In the genomic region with DNA sequence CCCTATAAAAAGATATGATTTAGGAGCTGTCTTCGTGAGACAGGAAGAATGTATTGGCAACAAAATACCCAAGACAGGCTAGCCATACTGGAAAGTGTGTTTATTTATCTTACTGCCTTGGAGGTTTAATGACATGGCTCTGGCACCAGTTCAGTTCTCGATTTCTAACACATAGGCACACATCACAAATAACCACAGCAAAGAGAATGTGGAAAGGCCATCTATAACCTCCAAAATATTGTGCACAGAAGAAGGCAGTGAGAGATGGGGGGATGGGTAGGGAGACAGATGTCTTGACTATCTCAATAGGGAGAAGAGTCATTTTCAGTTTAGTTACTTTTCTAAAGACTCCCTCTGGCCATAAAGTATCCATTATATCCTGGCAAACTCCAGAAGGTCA, we compare ENCODE assay signal across 29 mouse cellular contexts.
"Had no signal": no experiment of that assay in that cellular context is flagged by ENCODE, and none has a peak within 500 bp of the region (broad histone marks: within the 10 kb centered on the region; RNA-seq: fewer than 3 reads in every experiment).

No protein-coding gene starts in this region.

- H3K27ac ChIP-seq: left cerebral cortex, adult 2 months; limb, embryonic 10.5 days; limb, embryonic 12.5 days; limb, embryonic 13.5 days; limb, embryonic 15.5 days; liver, embryonic 12.5 days; liver, embryonic 13.5 days; liver, embryonic 14.5 days; liver, embryonic 15.5 days; macrophage; midbrain, embryonic 10.5 days; midbrain, embryonic 12.5 days; midbrain, embryonic 13.5 days; midbrain, embryonic 15.5 days; neural tube, embryonic 12.5 days had no signal

- H3K4me1 ChIP-seq: limb, embryonic 10.5 days; limb, embryonic 12.5 days; limb, embryonic 13.5 days; limb, embryonic 15.5 days; liver, embryonic 12.5 days; liver, embryonic 13.5 days; liver, embryonic 15.5 days; megakaryocyte, embryonic 14.5 days; midbrain, embryonic 10.5 days; midbrain, embryonic 12.5 days; midbrain, embryonic 13.5 days; midbrain, embryonic 15.5 days; neural tube, embryonic 12.5 days had no signal

- H3K36me3 ChIP-seq: limb, embryonic 10.5 days; limb, embryonic 12.5 days; limb, embryonic 13.5 days; limb, embryonic 15.5 days; liver, embryonic 12.5 days; liver, embryonic 13.5 days; liver, embryonic 15.5 days; midbrain, embryonic 10.5 days; midbrain, embryonic 12.5 days; midbrain, embryonic 13.5 days; midbrain, embryonic 15.5 days; neural tube, embryonic 12.5 days had no signal

- H3K9me3 ChIP-seq: limb, embryonic 10.5 days; limb, embryonic 12.5 days; limb, embryonic 13.5 days; limb, embryonic 15.5 days; liver, embryonic 15.5 days; midbrain, embryonic 10.5 days; midbrain, embryonic 12.5 days; midbrain, embryonic 13.5 days; midbrain, embryonic 15.5 days; neural tube, embryonic 12.5 days had no signal

- H3K27me3 ChIP-seq: limb, embryonic 12.5 days; limb, embryonic 13.5 days; limb, embryonic 15.5 days; liver, embryonic 12.5 days; liver, embryonic 13.5 days; liver, embryonic 15.5 days; megakaryocyte, embryonic 14.5 days; midbrain, embryonic 12.5 days; midbrain, embryonic 13.5 days; midbrain, embryonic 15.5 days; neural tube, embryonic 12.5 days had no signal

- H3K4me3 ChIP-seq: left cerebral cortex, adult 2 months; limb, embryonic 10.5 days; limb, embryonic 12.5 days; limb, embryonic 13.5 days; limb, embryonic 15.5 days; liver, embryonic 12.5 days; liver, embryonic 13.5 days; liver, embryonic 15.5 days; megakaryocyte, embryonic 14.5 days; midbrain, embryonic 10.5 days; midbrain, embryonic 12.5 days; midbrain, embryonic 13.5 days; midbrain, embryonic 15.5 days; myocyte; neural tube, embryonic 12.5 days had no signal

- H3K4me2 ChIP-seq: limb, embryonic 12.5 days; limb, embryonic 13.5 days; limb, embryonic 15.5 days; liver, embryonic 11.5 days; liver, embryonic 12.5 days; liver, embryonic 13.5 days; liver, embryonic 15.5 days; midbrain, embryonic 11.5 days; midbrain, embryonic 12.5 days; midbrain, embryonic 13.5 days; midbrain, embryonic 15.5 days; neural tube, embryonic 12.5 days had no signal

- H3K9ac ChIP-seq: limb, embryonic 12.5 days; limb, embryonic 13.5 days; limb, embryonic 15.5 days; liver, embryonic 12.5 days; liver, embryonic 13.5 days; liver, embryonic 14.5 days; liver, embryonic 15.5 days; liver, postnatal 0 days; midbrain, embryonic 12.5 days; midbrain, embryonic 13.5 days; midbrain, embryonic 15.5 days; neural tube, embryonic 12.5 days had no signal

- ATAC-seq: liver, embryonic 12.5 days; liver, postnatal 0 days; lung, postnatal 0 days; midbrain, embryonic 13.5 days; midbrain, embryonic 15.5 days; midbrain, embryonic 16.5 days had no signal

- DNase-seq: layer of hippocampus, postnatal 36 days; left cerebral cortex, postnatal 4 days; liver; liver, embryonic 13.5 days; liver, postnatal 0 days; lung, adult 18-20 months; lung, adult 2 months; lung, postnatal 36 days; midbrain, embryonic 14.5 days had no signal
